Mouse (Mus musculus) ES-E14 (cell line): ENCODE measurements around the gene Adamts17. TPM values are rescaled to one million over a fixed set of nuclear protein-coding genes. Genes with fewer than 3 reads are reported as not detected.

Experiments used
- DNase-seq: peaks from one replicate; pipeline ENCODE4 v3.0.0-alpha.2; 2013; ENCODE audit warnings: low read depth, low spot score
- H3K27ac ChIP-seq: 2 replicates; pipeline ENCODE4 v1.5.1; 2012; ENCODE audit warnings: low read depth, mild to moderate bottlenecking, low read length, moderate library complexity, mixed read lengths; ENCODE audit not compliant: poor library complexity, insufficient read depth, severe bottlenecking
- H3K36me3 ChIP-seq: 2 replicates; pipeline ENCODE4 v1.6.1; 2012; ENCODE audit warnings: mild to moderate bottlenecking, low read length, moderate library complexity, mixed read lengths; ENCODE audit not compliant: control insufficient read depth, poor library complexity, insufficient read depth, severe bottlenecking
- H3K4me1 ChIP-seq, 2 experiments: fragments of 150-350 bp in 1 of 2; sonication (generic) in 1 of 2; 2 replicates each; pipeline ENCODE4 v1.6.1; 2012; ENCODE audit warnings: low read length in 2 of 2, mild to moderate bottlenecking in 1 of 2, mixed read lengths in 1 of 2; ENCODE audit not compliant: control insufficient read depth in 2 of 2, insufficient read depth in 2 of 2, poor library complexity in 1 of 2
- H3K4me3 ChIP-seq, 2 experiments: fragments of 150-350 bp in 1 of 2; sonication (generic) in 1 of 2; 2 replicates each; pipeline ENCODE4 v1.5.1; 2012; ENCODE audit warnings: low read length in 2 of 2, low read depth in 1 of 2, mild to moderate bottlenecking in 1 of 2, mixed read lengths in 1 of 2; ENCODE audit not compliant: insufficient read depth in 1 of 2, poor library complexity in 1 of 2, severe bottlenecking in 1 of 2
- H3K9ac ChIP-seq: 2 replicates; pipeline ENCODE4 v1.6.1; 2012; ENCODE audit warnings: low read depth, mild to moderate bottlenecking, low read length, mixed read lengths; ENCODE audit not compliant: poor library complexity, insufficient read depth, severe bottlenecking
- H3K9me3 ChIP-seq: fragments of 150-350 bp; sonication (generic); 2 replicates; pipeline ENCODE4 v1.6.1; 2012; ENCODE audit warnings: low read depth, mild to moderate bottlenecking, low read length; ENCODE audit not compliant: control insufficient read depth, insufficient read depth
- CHD2 ChIP-seq: IDR thresholded peaks from 2 replicates; pipeline ENCODE4 v1.6.1; 2014; ENCODE audit warnings: mild to moderate bottlenecking, low read depth, low read length, inconsistent platforms
- HCFC1 ChIP-seq: IDR thresholded peaks from 2 replicates; pipeline ENCODE4 v1.6.1; 2012; ENCODE audit warnings: low read length, inconsistent platforms, borderline replicate concordance; ENCODE audit not compliant: insufficient read depth
- MAFK ChIP-seq: IDR thresholded peaks from 2 replicates; pipeline ENCODE4 v1.6.1; 2014; ENCODE audit warnings: mild to moderate bottlenecking, low read depth, low read length, inconsistent platforms; ENCODE audit not compliant: insufficient read depth
- ZC3H11A ChIP-seq: IDR thresholded peaks from 2 replicates; pipeline ENCODE4 v1.6.1; 2012; ENCODE audit warnings: low read depth, mild to moderate bottlenecking, inconsistent platforms, low read length, borderline replicate concordance
- ZNF384 ChIP-seq: IDR thresholded peaks from 2 replicates; pipeline ENCODE4 v1.6.1; 2012; ENCODE audit warnings: low read depth, low read length, inconsistent platforms
- in situ Hi-C, 2 experiments: fragments of 600-800 bp; cut with MboI; formaldehyde crosslinking; loops; one replicate each; pipeline ENCODE4 v1.15.1; 2025; ENCODE audit warnings: low sequenced_read_pairs in 2 of 2, inconsistent platforms in 1 of 2; ENCODE audit not compliant: unreplicated experiment in 2 of 2
- total RNA-seq: library from RNA; depleted of rRNA; stranded (reverse); fragments of 300-350 nt; gene quantifications from 2 replicates; pipeline ENCODE4 v1.2.3, GENCODE M21; 2012

Gene Adamts17
- total RNA-seq, 1 experiment, result 2.0 TPM

- Histone ChIP-seq H3K9me3 (no peaks in the 10 kb centered on the region), H3K4me1 (no peaks in the 10 kb centered on the region), H3K4me3 (no peak overlapping the region), H3K36me3 (no peaks in the 10 kb centered on the region), H3K9ac (no peak overlapping the region), H3K27ac (no peak overlapping the region)
- TF ChIP-seq ZNF384 (no peak), ZC3H11A (no peak), HCFC1 (no peak), MAFK (no peak), CHD2 (no peak)
- no peak for DNase-seq
- in situ Hi-C loops, result no loop called here
Measured at GRCm38 (mm10) chr7:67009841-67010240, 170.3 kb downstream of the Adamts17 start.

DNA sequence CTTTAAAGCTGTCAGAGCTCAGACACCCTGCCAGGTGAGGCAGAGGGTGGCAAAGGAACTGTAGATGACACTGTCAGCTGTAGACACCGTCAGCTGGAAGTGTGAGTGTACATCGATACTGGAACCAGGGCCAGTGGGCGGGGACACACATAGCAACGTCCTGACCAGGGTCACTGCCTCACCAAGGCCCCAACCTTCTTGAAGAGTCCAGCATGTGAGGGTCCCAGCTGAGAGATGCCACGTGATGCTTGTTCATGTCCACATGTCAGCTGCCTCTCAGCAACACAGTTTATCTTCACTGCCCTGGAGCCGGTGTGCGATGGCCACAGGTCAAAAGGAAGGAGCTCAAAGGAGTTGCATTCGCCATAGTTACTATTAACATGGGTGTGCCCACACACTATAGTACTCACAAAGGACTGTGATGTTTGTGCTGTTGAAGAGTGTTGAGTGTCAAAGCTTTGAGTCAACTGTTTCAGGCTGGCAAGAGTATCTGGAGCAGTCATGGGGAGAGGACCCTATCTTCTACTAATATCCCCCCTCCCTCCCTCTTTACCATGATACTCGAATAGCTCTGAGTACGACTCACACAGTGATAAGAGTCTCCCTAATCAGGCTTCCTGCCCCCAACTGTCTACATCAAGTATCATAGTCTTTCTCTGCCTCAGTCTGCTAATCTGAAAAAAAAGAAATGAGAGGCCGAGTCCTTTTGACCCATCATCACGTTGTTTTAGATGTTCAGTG is 172.6 kb downstream of the Adamts17 start:
- H3K27ac ChIP-seq, result no peak overlapping the region
- H3K9me3 ChIP-seq, result no peaks in the 10 kb centered on the region
- H3K9ac ChIP-seq, result no peak overlapping the region
- H3K4me1 ChIP-seq, result no peaks in the 10 kb centered on the region
- H3K4me3 ChIP-seq, result no peak overlapping the region
- in situ Hi-C loops, result no loop called here
- no peak for TF ChIP-seq CHD2
- TF ChIP-seq MAFK, result no peak
- no peak for TF ChIP-seq ZC3H11A
- no peak for TF ChIP-seq ZNF384
- TF ChIP-seq HCFC1, result no peak
- no peak for DNase-seq
- no peaks in the 10 kb centered on the region for H3K36me3 ChIP-seq

DNA sequence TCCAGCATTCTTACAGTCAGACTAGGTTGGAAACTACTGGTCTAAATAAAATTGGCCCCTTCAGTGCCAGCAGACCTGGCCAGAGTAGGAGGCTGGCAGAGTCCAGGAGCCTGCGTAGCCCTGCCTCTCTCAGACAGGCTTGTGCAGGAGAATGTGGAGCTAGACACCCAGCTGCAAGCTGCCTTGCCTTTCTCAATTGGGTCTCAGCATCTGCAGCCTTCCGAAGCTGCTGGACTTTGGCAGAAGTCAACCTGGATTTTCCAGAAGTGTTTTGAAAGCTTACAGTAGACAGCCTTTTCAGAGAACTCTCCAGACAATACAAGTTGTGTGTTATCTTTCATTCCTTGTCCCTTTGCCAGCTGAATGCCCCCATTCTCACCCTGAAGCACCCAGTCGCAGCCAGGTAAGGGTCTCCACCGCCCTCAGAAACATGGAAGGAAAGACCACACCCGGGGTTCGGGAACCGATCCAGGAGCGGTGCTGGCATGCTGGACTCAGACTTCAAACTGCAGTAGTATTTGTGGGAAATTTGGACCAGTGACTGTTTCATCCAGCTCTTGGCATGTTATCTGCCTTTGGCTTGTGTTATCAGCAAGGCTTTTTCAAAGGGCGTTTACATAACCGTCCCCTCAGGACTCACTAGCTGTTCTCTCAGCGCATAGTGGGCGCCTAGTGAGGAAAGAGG is 173.8 kb downstream of the Adamts17 start:
- no peak overlapping the region for H3K4me3 ChIP-seq
- no peaks in the 10 kb centered on the region for H3K9me3 ChIP-seq
- H3K4me1 ChIP-seq, result no peaks in the 10 kb centered on the region
- no peak for DNase-seq
- in situ Hi-C loops, result no loop called here
- no peak overlapping the region for H3K27ac ChIP-seq
- TF ChIP-seq ZC3H11A (no peak), CHD2 (no peak), ZNF384 (no peak), MAFK (no peak), HCFC1 (no peak)
- no peaks in the 10 kb centered on the region for H3K36me3 ChIP-seq
- no peak overlapping the region for H3K9ac ChIP-seq

DNA sequence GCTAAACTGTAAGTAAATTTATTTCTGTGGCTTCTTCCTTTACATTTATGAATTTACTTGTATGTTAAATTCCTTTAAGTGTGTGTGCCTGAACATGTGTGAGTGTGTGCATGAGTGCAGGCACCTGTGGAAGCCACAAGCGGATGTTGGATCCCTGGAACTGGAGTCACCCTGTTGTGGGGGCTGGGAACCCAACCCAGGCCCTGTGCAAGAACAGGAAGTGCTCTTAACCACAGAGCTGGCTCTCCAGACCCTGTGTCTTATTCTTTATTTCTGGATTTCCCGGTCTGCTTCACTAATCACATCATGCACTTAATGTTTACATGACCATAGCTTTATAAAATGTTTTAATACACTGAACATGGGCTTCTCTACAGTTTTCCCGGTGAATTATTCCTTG is 180.4 kb downstream of the Adamts17 start:
- TF ChIP-seq CHD2 (no peak), ZC3H11A (no peak), MAFK (no peak), HCFC1 (no peak), ZNF384 (no peak)
- no peak overlapping the region for H3K27ac ChIP-seq
- H3K4me1 ChIP-seq, result no peaks in the 10 kb centered on the region
- in situ Hi-C loops, result no loop called here
- H3K36me3 ChIP-seq, result no peaks in the 10 kb centered on the region
- H3K9me3 ChIP-seq, result no peaks in the 10 kb centered on the region
- no peak overlapping the region for H3K4me3 ChIP-seq
- H3K9ac ChIP-seq, result no peak overlapping the region
- no peak for DNase-seq
